Mouse (Mus musculus) ZHBTc4 (cell line): ENCODE data around the gene Gatad2b.

ENCODE experiments used
- DNase-seq: peaks from one replicate; pipeline ENCODE4 v3.0.0-alpha.2; 2011; ENCODE audit warnings: low read depth, low spot score

The Gatad2b gene

DNA sequence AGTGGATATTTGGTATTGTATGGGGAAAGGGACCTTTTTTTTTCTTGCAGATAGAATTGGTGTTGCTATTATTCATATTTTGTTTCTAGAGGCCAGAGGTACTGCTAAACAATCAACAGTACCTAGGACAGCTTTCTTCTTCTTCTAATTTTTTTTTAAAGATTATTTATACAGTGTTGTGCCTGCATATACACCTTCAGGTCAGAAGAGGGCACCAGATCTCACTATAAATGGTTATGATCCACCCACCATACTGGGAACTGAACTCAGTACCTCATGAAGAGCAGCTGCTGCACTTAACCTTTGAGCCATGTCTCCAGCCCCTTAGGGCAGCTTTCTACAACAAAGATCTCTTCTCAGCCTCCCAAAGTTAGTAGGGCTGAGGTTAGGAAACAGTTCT, 20.4 kb downstream of the Gatad2b start:
- peak; percentile 62 for DNase-seq

DNA sequence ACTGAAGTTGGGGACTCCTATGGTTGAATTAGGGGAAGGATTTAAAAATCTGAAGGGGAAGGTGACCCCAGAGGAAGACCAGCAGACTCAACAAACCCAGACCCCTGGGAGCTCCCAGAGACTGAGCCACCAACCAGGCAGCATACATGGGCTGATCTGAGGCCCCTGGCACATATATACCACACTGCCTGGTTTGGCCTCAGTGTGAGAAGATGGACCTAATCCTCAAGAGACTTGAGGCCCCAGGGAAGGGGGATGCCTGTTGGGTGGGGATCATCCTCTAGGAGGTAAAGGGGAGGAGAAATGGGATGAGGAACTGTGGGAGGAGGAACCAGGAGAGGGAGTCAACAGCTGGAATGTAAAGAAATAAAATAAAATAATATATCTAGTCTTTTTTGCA, 21.3 kb downstream of the Gatad2b start:
- DNase-seq, result no peak

DNA sequence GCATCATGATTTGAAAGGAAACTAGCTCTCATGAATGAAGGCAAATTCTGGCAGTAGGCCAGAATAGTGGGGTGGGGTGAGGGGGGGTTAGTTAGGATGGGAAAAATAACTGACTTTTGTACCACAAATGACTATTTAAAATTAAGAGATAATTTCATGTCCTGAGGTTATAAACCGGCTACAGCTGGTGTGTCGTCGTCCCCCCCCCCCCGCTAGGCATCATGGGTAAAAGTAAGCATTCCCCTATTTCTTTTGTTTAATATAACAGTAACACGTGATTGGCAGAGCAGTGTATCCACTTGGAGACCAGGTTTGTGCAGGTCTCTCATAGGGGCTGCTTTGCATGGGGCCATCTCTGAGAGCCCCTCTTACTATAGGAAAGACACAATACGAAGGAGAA, 29.3 kb downstream of the Gatad2b start:
- DNase-seq, result no peak

DNA sequence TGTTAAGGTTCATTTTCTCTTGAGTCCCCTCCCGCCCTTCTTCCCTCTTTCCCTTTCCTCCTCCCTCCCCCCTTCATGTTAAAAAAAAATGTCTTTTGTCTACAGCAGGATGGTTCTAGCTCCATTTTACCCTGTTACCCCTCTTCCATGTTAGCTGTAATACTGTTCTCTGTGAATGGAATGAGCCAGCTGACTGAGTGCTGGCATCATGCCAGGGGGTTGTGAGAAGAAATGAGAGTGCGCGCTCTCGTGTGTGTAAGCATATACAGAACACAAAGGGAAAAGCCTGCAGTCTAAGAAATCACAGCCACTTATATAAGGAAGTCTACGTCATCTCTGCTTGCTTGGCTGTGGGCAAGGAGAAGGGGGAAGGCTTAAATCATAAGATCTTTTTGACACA, 30.1 kb downstream of the Gatad2b start:
- DNase-seq, result no peak

DNA sequence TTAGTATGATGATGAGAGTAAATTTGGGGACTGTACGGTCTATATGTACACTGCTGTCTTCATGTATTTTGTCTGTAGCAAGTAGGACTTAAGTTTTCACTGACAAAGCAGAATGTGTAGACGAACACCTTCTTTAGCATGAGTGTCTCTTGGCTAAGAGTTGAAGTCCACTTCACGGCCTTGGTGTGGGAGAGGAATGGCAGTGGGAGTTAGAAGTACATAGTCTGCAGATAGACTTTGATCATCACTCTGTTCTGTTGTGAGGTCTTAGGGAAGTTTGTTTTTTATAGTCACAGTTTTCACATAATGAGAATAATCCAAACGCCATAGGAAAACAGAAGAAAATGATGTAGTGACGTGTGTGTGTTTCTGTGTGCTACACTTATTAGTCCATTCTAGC, 39.5 kb downstream of the Gatad2b start:
- DNase-seq, result no peak

DNA sequence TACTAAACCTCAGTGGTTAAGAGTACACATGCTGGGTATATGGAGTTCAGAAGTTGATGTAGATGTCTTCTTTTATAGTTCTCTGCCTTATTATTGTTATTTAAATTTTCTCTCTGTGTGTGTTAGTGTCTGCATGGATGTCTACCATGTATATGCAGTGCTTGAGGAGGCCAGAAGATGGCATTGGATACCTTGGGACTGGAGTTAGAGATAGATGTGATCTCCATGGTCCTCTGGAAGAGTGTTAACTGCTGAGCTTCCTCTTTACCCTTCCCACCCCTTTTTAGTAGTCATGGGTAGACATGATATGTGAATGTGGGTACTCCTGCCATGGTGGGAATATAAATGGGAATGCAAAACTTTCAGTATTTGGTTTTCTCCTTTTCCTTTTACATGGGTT, 42.5 kb downstream of the Gatad2b start:
- peak; percentile 20 for DNase-seq

DNA sequence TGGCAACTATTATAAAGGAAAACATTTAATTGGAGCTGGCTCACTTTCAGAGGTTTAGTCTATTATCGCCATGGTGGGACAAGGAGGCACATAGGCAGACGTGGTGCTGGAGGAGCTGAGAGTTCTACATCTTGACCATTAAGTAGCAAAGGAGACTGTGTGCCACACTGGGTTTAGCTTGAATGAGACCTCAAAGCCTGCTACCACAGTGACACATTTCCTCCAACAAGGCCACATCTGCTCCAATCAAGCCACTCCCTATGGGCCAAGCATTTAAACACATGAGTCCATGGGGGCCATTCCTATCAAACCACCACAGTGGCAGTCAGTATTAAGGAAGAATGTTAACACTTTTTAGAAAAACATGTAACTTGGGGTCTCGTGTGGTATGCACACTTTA, 45.2 kb downstream of the Gatad2b start:
- DNase-seq, result no peak

DNA sequence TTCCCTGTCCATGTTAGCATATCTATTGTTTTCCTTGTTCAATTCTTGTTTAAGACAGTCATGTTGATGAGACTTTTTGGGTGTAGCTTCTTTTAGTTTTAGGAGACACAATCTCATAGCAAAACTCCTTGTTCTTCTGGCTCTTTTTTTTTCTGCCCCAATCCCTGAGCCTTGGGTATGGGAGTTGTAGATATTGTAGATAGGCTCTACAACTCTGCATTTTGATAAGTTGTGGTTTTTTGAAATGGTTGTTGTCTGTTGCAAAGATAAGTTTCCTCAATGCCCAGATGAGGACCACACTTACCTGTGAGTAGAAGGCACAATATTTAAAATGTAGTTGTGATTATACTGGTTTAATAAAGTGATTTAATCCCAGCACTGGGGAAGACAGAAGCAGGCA, 47.2 kb downstream of the Gatad2b start:
- DNase-seq, result no peak

DNA sequence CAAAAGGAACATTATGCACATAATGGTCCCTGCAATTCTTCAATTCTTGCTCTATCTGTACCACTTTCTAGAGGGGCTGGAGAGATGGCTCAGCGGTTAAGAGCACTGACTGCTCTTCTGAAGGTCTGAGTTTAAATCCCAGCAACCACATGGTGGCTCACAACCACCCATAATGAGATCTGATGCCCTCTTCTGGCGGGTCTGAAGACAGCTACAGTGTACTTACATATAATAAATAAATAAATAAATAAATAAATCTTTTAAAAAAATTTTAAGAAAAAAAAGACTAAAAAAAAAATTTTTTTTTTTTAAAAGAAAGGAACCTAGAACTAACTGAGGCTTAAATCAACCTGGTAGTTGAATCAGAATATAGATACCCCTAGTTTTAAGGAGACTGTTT, 49.9 kb downstream of the Gatad2b start:
- DNase-seq, result peak; percentile 71

DNA sequence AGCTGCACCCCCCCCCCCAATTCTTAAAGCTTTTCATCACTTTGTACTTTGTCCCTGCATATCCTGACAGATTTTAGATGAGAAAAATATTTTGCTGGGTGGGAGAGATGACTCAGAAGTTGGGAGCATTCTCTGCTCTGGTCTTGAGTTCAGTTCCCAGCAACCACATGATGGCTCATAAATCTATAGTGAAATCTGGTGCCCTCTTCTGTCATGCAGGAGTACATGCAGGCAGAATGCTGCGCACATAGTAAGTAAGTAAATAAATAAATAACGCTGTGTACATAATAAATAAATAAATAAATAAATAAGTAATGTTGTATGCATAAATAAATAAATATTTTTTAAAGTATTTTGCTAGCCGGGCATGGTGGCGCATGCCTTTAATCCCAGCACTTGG, 54.9 kb downstream of the Gatad2b start:
- peak; percentile 58 for DNase-seq

DNA sequence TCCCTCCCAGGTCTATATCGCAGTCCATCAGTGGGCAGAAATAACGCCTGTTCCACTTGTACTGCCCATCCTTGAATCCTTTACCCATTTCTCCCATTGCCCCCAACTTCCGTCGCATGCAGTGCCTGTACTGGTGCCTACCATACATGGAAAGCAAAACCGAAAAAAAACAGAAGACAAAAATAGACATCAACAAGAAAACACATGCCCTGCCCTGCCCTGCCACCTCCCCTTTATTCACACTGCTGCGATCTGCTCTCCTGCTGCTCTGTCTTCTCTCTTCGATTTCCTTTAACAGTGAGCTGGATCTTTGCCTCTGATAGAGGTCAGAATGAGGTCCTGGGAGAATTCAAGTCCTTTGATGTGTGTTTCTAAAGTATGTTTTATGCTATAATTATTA, 65.0 kb downstream of the Gatad2b start:
- DNase-seq, result no peak

DNA sequence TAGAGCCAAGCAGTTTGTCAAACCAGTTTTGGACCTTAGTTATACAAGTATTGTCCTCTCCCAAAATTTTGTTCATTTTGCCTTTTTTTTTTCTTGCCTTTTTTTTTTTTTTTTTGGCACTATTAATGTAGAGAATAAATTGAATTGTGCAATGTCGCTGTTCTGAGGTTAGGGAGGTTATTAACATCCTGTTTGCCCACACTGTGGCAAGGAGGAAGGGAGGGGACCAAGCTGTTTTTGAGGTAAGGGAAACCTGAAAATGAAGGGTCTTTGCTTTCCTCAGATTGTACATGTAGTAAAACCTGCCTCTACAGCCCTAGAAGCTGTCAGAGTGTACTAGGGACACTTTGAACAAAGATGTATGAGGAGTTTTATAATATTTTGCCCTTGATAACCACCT, 66.3 kb downstream of the Gatad2b start:
- DNase-seq, result no peak

DNA sequence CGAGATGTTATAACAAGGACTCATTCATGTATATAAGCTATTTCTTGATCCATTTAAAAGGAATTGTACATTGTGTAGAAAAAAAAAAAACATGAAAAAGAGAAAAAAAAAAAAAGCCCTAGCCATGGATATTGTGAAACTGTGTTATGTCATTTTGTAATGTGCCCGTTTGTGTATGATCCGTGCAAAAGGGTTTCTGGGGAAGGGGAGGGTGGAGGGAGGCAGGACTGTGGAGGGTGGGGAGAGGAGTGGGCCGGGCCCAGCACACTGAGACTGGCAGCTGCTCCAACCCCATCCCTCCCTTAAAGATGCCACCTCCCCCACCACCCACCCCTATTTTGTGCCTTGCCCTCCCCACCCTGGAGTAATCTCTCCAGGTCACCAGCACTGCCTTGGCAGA, 68.5 kb downstream of the Gatad2b start:
- no peak for DNase-seq

DNA sequence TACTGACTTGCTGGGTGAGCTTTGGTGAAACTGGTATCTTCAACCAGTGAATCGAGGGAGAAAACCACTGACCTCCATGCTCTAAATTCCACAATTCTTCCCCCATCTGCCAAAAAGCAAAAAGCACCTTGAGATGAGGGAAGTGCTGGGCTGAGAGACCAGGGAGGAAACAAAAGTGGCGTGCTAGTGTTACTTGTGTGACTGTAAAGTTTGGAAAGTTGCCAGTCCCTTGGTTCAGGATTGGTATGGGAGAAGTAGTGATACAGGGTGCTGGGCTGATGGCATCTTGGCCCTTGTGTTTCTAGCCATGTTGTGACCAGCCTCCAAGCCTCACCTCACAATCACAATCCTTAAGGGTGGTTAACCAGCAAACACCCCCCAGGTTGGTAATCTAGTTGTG, 69.4 kb downstream of the Gatad2b start:
- DNase-seq, result no peak

DNA sequence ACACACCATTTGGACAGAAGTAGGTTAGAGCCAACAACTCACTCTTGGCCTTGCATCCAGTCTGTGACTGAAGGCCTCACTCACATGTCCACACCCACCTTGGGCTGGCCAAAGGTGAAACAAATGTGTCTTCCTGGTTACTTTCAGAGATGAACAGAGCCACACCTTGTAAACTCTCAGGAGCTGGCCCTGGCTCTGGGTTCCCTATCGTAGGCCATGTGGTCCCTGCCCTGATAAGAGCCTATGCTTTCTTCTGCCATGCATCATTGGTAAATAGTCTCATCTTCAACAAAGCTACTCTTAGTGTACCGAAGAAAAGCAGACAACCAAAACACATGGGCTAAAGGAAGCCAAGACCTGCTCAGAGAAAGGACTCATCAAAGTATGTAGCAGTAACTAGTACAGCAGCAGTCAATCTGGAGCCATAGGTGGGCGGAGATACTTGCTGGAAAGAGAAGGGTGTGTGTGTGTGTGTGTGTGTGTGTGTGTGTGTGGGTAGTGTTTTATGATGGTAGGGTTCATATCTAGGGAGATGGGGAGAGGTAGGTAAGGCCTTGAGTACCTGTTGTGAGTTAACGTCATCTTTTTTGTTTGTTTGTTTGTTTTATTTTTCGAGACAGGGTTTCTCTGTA, 74.1 kb downstream of the Gatad2b start:
- DNase-seq, result no peak

DNA sequence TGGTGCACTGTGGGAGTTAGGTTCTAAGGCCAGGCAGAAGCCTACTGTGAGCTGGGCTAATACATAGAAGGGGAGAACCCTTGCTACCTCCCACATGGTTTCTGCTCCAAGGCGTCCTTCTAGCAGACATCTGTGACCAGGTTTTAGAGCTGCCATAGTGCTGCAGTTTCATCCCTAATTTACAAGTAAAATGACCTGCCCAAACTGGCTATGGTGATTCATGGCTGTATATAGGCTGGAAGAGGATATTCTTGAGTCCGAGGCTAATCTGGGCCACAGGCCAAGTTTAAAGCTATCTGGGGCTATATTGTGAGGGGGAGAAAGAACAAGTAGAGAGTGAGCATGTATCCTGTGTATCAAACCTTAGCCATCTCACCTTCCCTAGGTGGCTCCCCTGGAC, 76.1 kb downstream of the Gatad2b start:
- DNase-seq, result no peak

DNA sequence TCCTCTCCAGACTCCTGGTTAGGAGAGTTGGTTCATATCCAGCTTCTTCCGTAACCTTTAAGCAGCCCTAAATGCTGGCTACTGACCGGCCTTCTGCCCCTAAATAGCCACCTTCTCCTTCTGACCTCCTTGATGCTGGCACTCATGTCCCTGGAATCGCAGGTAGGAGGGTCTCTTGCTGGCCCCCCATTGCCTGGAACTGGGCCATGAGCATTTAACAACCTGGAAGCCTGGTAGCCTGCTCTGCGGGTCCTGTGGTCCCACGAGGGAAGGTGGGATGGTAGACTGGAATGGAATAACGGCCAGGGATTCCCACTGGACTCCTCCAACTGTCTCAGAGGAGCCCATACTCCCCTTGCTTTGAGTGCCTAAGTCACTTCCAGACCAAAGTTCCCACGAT, 78.9 kb downstream of the Gatad2b start:
- no peak for DNase-seq

DNA sequence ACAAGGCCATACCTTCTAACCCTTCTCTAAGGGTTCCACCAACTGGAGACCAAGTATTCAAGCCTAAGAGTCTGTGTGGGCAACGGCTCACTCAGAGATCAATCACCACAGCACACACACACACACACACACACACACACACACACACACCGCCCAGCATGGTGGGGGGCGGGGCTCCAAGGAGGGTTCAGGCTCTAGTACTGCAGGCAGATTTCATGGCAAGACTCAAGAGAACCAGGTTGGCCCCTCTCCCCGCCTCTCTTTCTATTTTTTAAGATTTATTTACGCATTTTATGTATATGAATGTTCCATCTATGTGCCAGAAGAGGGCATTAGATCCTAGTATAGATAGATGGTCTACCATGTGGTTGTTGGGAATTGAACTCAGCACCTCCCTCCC, 79.8 kb downstream of the Gatad2b start:
- DNase-seq, result peak; percentile 54

DNA sequence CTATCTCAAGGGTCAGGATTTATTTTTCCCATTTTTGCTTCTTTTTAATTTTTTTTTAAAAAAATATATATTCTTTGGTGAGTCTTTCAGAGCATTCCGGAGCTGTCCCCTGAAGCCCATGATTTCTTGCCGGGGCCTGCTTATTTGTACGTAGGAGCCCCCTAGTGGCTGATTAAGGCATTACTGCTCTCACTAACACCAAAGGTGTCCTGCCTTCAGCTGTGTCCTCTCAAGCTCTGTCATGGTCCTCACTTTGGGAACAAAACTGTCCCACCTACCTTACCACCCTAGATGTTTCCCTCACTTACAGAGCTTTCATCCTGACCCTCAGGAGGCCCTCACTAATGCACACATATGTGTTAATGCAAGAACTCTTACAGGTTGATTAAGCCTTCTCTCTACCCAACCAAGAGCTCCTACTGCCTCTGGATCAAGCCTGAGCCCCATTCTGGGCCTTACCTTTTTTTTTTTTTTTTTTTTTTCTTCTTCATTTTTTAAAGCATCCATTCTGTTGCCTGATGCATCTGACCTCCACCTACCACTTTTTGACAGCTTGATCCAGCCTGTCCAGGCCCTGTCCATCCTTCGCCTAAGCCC, 80.6 kb downstream of the Gatad2b start:
- peak; percentile 88 for DNase-seq

DNA sequence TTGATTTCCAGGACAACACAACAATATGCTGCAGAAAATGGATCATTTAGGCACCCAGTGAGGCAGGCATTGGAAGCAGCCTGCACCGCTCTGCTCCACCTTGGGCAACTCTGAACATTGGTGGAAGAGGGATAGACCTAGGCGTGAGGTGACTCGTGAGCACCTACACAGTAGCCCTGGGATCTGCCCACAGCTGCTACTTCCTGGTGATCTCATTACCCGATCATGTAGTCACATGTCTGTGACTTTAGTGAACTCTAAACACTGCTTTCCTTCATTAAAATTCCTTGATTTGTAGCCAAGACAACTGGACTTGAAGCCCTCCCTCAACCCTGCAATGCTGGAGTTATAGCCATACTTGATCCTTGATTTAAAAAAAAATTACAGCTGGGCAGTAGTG, 81.4 kb downstream of the Gatad2b start:
- no peak for DNase-seq

DNA sequence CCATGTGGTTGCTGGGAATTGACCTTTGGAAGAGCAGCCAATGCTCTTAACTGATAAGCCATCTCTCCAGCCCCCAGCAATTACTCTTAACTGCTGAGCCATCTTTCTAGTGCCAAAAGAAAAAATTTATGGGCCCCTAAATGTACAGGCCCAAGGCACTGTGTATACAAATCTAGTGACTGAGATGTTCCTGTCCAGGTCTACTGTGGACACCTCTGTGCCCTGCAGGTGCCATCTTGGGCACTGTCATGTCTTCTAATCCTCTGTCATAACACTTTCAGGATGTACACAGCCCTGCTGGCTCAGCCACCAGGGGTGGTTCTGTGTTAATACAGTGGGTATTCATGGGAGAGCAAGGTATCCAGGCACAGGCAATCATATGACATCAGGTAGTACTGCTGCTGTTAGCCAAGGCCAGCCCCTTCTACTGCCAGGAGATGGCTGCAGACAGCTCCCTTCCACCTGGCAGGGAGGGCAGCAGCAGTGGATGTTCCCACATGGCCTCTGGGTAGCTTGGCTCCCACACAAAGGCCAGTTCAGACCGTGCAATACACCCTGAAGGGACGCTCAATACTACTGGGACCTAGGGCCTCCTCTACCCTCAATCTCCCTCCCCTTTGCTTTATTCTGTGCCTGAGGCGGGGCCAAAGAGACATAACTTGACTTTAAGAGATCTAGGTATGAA, 82.7 kb downstream of the Gatad2b start:
- DNase-seq, result no peak

DNA sequence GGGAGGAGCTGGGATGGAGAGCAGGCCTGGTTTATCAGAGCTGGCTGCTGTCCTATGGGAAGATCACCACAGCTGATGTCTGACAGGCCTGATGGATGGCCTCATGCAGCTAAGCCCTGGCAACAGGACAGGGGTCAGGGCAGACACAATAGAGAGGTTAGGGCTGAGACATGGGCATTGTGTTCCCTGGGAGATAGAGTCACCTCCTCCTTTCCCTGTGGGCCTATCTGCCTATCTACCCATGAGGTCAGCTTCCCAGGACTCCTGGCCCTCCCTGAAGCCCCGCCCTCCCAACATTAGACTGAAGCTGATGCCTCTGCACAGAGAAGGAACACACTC, 83.2 kb downstream of the Gatad2b start:
- DNase-seq, result no peak

DNA sequence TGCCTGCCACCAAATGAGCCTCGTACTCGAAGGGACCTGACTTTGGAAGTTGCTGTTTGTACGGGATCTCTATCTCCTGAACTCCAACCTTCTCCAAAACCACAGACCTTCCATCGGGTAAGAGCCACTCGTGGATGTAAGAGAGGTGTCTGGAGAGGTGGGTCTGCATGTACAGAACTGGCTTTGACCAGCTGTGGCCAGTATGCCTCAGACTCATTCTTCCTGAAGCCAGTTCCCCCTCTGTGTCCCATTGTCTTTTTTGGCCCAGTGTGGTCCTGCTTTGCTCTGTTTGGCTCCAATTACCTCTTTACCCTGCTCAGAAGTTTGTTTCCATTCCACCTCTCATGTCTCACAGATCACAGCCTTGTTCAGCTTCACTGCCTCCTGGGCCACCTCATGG, 85.5 kb downstream of the Gatad2b start:
- DNase-seq, result peak; percentile 78

DNA sequence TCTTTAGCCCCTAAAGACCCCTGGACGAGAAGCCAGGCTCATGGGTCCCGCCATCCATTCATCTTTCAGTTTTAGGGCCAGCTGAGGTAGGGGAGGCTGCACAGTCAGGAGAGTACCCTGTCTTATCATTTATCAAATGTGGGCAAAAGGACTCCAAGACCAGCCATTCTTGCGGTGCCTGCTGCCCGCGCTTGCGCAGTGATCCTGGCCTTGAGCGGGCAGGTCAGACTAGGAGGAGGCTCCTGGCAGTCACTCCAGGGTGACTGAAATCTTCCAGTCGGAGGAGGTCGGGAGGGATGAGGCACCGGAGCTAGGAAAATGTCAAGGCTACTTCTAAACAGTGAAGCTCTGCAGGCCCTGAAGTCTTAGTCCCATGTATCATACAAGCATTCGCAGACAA, 88.7 kb downstream of the Gatad2b start:
- peak; percentile 72 for DNase-seq
